Mouse (Mus musculus) ES-E14 (cell line): ENCODE results near the gene Cracr2a.

Experiments used
- HCFC1 ChIP-seq: IDR thresholded peaks from 2 replicates; pipeline ENCODE4 v1.6.1; 2012; ENCODE audit warnings: low read length, inconsistent platforms, borderline replicate concordance; ENCODE audit not compliant: insufficient read depth
- MAFK ChIP-seq: IDR thresholded peaks from 2 replicates; pipeline ENCODE4 v1.6.1; 2014; ENCODE audit warnings: mild to moderate bottlenecking, low read depth, low read length, inconsistent platforms; ENCODE audit not compliant: insufficient read depth
- ZC3H11A ChIP-seq: IDR thresholded peaks from 2 replicates; pipeline ENCODE4 v1.6.1; 2012; ENCODE audit warnings: low read depth, mild to moderate bottlenecking, inconsistent platforms, low read length, borderline replicate concordance
- ZNF384 ChIP-seq: IDR thresholded peaks from 2 replicates; pipeline ENCODE4 v1.6.1; 2012; ENCODE audit warnings: low read depth, low read length, inconsistent platforms

DNA sequence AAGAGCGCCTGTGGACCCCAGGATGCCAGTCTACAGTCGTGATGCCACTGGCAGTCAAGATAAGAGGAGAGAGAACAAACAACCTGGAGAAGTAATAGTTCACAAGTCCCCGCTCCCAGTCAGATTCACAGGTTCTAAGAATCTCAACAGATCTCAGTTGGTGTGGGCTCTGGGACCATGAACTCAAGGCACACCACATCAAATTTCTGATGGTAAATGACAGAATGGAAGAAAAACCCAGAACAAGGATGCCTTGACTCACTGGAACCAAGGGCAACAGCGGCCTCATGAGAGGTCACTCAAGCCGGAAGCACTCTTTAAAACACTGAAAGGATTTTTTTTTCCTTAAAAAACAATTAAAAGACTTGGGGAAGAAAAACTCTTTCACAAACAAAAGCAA, 27.4 kb upstream of the Cracr2a start:
- TF ChIP-seq HCFC1 (no peak), ZNF384 (no peak), MAFK (no peak), ZC3H11A (no peak)
